Mouse (Mus musculus) CD8-positive naive resting alpha-beta T cell, adult 2 months (primary cell): ENCODE results near the gene Btnl9.
A peak's percentile ranks its signal among the peaks of the same experiment; 100 is the strongest.
"Not testable (repeated sequence)": the region's sequence is repeated elsewhere in the genome, so short reads cannot be mapped to it uniquely, and the experiment has no call there.

Experiments
- DNase-seq, 2 experiments: peaks; one replicate each; pipeline ENCODE4 v3.0.0; 2022; ENCODE audit warnings: low read depth in 2 of 2, low spot score in 2 of 2

Gene Btnl9

DNA sequence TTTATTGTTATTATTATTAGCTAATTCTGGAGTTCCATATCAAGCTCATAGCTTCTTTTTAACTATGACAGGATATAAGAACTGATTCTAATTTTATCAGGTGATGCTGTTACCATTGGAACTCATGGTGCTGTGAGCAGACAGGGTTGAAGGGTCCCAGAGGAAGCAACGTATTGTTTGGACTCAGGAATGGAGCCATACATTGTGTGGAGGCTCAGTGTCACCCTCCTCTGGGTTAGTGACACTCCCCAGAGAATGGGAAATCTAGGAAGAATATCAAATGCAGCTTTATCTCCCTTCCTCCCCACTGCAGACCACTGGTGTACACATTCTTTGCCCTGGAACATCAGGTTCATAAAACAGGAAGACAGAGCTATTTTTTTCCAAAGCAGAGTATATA, 3.8 kb downstream of the Btnl9 start:
- no peak for DNase-seq

DNA sequence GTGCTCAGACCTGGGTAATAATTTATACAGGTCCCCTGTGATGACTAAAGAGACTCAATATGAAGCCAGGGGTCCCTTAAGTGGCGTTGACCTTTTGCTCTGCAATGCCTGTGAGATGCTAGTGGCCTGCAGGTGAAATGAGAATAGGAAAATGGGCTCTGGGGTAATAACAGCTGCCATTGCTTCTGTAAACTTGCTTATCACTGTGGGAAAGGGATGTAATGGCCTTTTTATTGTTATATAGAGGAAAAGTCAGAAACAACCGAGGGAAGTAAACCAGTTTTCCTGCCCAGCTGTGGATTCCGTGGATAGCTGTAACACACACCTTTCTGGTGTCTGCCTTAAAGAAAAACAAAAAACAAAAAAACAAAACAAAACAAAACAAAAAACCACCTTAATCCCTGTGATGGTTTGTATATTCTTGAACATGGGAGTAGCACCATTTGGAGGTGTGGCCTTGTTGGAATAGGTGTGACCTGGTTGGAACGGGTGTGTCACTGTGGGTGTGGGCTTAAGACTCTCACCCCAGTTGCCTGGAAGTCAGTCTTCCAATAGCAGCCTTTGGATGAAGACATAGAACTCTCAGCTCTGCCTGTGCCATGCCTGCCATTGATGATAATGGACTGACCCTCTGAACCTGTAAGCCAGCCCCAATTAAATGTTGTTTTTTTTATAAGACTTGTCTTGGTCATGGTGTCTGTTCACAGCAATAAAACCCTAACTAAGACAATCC, 10.7 kb downstream of the Btnl9 start:
- not testable (repeated sequence) for DNase-seq

DNA sequence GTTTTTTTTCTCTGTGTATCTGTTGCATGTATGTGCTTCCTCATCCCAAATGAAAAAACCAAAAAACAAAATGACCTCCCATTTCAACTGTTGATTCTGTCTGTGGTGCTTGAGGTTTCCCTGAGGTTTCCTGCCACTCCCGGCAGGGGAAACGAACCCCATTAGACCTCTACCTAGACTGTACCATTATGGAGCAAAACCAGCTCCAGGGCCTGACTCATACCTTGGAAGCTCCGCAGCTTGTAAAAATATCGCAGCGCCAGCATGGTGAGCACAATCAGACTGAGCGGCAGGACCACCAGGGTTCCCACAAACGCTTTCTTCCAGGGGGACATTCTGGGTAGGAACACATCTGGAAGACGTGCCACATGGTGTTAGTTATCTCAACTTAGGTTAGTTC, 11.6 kb downstream of the Btnl9 start:
- DNase-seq = peak in 1 of 2 experiments; percentile 8

DNA sequence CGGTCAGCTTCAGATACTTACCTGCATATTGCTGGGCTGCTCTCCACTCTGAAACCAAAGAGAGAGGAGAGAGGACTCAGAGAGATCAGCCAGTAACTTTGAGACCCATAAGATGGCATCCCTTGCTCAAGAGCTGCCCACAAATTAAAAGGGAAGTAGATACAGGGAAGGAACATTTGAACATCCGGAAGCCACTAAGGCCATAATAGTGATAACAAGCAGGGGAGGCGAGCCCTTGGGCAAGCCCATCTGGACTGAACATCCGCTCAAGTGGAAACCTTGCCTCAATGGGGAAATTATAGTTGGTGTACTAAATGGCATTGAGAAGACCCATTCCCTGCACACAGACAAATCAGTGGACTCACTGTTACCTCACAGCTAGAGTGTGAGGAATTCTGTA, 16.4 kb downstream of the Btnl9 start:
- no peak for DNase-seq

DNA sequence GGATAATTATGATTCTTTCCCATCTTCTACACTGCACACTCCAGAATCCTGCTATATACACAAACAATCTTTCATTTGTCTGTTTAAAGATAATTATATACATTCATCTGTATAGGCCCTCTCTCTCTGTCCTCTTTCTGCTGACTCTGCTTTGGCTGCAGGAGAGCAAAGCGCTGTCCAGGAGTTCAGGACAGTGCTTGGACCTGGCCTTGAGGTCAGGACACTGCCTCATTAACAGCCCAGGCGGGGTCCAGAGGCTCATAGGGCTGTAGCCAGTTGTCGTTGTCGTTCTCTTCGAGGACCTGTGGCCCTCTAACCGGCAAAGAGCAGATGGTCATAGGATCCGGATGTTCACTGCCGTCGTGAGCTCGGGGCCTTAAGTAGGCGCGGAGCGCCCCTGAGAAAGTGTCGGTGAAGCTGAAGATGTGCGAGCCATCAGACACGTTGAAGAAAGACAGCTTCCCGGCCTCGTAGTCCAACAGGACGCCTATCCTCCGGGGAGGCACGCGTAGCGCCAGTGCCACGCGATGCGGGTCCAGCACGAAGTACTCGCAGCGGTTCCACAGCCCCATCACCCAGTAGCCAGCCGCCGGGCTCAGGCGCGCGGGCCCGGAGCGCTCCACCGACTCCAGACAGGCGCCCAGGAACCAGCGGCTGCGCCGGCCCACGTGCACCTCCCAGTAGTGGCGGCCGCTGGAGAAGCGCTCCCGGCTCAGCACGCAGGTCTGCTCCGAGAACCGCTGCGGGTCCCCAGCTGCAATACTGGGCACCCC, 17.9 kb downstream of the Btnl9 start:
- no peak for DNase-seq

DNA sequence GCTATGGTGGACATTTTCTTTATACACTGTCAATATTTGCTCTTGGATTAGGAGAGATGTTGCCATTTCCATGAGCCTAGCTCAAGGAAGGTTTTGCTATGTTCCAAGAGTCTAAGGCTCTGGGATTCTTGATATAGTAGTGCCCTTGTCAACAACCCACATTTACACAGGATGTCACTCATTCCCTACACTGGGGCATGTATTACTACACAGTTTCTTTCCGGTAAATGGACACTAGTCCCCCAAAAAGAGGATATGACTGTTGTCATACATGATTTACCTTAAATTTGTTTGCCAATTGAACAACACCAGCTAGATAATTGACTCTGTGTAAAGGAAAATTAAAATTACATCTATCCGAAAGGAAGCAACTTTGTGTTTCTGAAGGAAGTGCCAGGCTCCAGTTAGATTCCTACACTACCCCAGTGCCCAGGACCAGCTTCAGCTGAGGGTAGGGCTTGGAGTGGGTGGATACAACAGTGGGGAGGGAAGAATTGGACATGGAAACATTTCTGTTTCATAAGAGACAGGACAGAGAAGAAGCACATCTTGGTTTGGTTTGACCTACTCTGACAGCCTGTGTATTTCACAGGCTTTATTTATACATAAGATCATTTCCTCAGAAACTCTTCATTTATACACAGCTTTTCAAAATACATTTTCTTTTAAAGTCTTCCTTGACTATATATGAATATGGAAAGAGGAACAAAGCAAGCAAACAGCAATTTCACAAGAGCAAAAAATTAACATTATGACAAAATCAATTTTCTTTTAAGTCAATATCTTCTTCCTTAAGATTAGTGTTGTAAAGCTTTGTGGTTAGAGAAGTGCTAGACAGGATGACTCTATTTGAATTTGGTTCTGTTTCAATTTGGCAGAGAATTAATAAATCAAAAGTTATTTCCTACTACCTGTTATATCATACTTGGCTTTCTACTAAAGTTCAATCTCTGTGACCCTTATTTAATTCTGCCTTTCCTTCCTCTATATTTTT, 29.8 kb downstream of the Btnl9 start:
- no peak for DNase-seq

DNA sequence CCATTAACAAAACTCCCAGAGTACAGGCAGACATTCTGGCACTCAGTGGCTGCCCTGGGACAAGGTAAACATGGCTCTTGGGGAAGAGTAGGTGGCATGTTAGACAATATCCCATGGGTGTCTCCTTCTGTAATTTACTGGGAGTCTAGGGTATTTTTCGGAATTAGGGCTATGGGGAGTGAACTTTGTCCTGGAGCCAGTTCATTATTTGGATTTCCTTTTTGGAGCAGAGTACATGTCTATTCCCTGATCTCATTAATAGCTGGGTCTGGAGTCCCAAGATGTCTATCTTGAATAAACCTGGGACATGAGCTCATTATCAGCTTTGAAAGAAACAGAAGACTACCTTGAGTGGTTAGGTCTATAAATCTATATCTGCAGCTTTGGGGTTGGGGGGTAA, 32.9 kb downstream of the Btnl9 start, which contains the start of gene Olfr1394:
TSS of gene Olfr1394 (plus strand) at position 301 of the 400 bp plus-strand sequence.
- DNase-seq = no peak

DNA sequence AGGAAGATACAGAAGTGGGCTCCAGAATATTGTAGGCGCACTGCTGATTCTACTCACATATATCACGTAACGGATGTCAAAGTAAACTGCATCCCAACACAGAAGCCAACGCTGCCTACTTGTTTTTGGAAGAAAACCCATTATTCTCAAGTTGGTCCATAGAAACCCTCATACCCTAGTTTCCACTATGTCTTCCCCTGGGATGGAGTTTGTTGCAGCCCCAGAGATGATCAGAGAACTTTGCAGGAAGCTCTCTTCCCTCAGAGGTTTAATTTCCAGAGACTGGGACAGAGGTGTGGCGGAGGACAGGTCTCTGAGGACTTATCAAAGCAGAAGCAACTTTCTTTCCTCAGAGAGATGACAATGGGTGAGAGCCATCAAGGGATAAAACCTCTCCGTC, 45.0 kb downstream of the Btnl9 start, which contains the start of gene Olfr1395:
TSS of gene Olfr1395 (plus strand) at position 301 of the 400 bp plus-strand sequence.
- no peak for DNase-seq

DNA sequence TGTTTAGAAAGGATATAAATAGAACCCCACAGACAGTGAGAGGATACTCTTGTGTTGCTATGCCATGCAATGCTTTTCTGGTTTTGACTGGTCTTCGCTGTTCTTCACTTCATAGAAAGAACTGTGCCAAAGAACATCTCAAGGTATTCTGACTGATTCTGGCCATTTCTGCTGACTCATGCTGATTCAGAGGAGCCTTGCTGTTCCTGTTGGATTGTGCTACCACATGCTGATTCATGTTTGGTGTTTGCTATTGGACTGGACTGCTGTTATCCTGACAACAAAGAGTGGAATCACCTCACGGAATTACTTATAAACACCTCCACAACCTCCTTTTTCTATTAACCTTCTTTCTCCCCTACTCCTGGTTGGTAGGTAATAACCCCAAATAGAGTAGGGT, 62.8 kb downstream of the Btnl9 start:
- no peak for DNase-seq

DNA sequence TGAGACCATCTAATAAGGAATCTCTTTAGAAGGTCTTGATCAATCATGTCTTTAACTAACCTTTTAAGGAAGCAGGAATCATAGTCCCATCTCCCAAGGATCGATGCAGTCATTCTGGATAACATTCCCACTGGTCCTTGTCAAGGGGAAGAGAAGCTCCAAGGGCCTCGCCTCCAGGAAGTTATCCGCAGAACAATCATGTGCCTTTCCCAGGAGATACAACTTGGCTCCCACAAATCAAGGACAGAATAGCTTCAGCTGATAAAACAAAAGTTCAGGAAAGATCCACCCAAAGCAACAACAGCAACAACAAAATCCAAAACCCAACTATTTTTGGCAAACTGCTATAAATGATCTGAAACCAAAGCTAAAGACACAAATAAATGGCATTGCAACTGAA, 67.3 kb downstream of the Btnl9 start:
- DNase-seq = no peak
